Mouse (Mus musculus) embryonic facial prominence, embryonic 15.5 days (tissue): ENCODE data around the gene Slc39a13. TPM values are rescaled to one million over a fixed set of nuclear protein-coding genes. Genes with fewer than 3 reads are reported as not detected.

ENCODE experiments used
- ATAC-seq: fragments of 200-750 bp; cut with Nextera tagmentation; 2 replicates; pipeline ENCODE4 v1.8.0; 2017; ENCODE audit warnings: low read depth, moderate TSS enrichment; ENCODE audit not compliant: insufficient number of reproducible peaks, low FRiP score, low TSS enrichment
- H3K27ac ChIP-seq: fragments of 300-500 bp; sonication (generic); replicated peaks from 2 replicates; pipeline ENCODE4 v1.5.1; 2015; ENCODE audit warnings: mild to moderate bottlenecking, inconsistent platforms
- H3K27me3 ChIP-seq: fragments of 300-500 bp; sonication (generic); 2 replicates; pipeline ENCODE4 v1.6.1; 2015; ENCODE audit warnings: inconsistent platforms
- H3K36me3 ChIP-seq: fragments of 300-500 bp; sonication (generic); 2 replicates; pipeline ENCODE4 v1.6.1; 2015; ENCODE audit warnings: mild to moderate bottlenecking, inconsistent platforms
- H3K4me1 ChIP-seq: fragments of 300-500 bp; sonication (generic); 2 replicates; pipeline ENCODE4 v1.6.1; 2015; ENCODE audit warnings: inconsistent platforms
- H3K4me2 ChIP-seq: fragments of 300-500 bp; sonication (generic); replicated peaks from 2 replicates; pipeline ENCODE4 v1.6.1; 2015; ENCODE audit warnings: mild to moderate bottlenecking, inconsistent platforms
- H3K4me3 ChIP-seq: fragments of 300-500 bp; sonication (generic); replicated peaks from 2 replicates; pipeline ENCODE4 v1.5.1; 2015; ENCODE audit warnings: mild to moderate bottlenecking, inconsistent platforms
- H3K9ac ChIP-seq: fragments of 300-500 bp; sonication (generic); 2 replicates; pipeline ENCODE4 v1.6.1; 2015; ENCODE audit warnings: inconsistent platforms
- H3K9me3 ChIP-seq: fragments of 300-500 bp; sonication (generic); replicated peaks from 2 replicates; pipeline ENCODE4 v1.6.1; 2016; ENCODE audit warnings: inconsistent platforms
- WGBS: fragments of 180-500 bp; shearing (Covaris S2); methylation state at CpG from one replicate; pipeline ENCODE4 v1.1.7; 2015; 5-methylcytosine and 5-hydroxymethylcytosine counted together
- polyA plus RNA-seq: library from polyadenylated mRNA; unstranded; fragments of >200 nt; fragmentation: Nextera tagmentation; extraction: Ambion mirVana; gene quantifications from 2 replicates; pipeline ENCODE4 v1.2.1, GENCODE M21; 2015

The Slc39a13 gene
- polyA plus RNA-seq: 75.8 and 80.0 TPM in 2 replicates

DNA sequence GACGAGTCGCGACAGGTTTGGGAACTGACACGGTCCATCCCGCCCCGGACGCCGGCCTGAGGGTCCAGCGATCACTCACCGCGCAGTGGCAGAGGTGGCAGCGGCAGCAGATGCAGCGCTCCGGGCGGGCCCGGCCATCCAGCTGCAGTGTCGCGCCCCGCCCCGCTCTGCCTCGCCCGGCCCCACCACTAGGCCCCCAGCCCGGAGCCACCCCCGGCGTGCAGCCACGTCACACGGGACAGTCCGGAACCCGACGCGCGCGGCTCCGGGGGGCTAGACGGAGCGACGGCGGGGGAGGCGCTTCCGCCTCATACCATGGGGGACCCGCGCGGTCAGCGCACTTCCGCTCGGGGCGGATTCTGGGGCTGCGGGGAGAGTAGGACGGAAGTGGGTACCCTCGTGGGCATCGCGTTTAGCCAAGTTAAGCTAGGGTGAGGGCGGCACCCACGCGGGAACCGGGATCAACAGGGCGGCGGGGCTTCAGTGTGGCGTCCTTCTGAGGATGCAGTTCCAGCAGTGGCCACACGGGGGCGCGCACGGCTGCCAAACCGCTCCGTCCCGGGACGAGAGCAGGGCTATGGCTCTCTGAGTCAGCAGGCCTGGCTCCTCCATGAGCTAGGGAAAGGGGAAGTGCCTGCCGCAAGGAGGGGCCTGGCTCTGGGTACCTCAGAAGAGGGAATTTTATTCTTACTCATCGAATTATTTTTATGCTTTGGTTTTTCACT is at the start of gene Slc39a13:
Gene Slc39a13, minus strand, starts transcription at position 342 of the 725 bp plus-strand sequence.
- H3K27ac ChIP-seq: peak within 1 kb of the TSS; percentile 88
- peak within 1 kb of the TSS; percentile 69 for H3K9ac ChIP-seq
- 1% methylated on average over 58 of the region's 69 CpGs for WGBS
- H3K4me2 ChIP-seq: peak within 1 kb of the TSS; percentile 74
- peak within 1 kb of the TSS; percentile 70 for H3K4me3 ChIP-seq
- peak; percentile 97 for ATAC-seq
- peaks cover 24% of the 10 kb centered on the region for H3K4me1 ChIP-seq
- peaks cover 14% of the 10 kb centered on the region for H3K36me3 ChIP-seq
- H3K9me3 ChIP-seq: no peaks in the 10 kb centered on the region
- no peaks in the 10 kb centered on the region for H3K27me3 ChIP-seq

DNA sequence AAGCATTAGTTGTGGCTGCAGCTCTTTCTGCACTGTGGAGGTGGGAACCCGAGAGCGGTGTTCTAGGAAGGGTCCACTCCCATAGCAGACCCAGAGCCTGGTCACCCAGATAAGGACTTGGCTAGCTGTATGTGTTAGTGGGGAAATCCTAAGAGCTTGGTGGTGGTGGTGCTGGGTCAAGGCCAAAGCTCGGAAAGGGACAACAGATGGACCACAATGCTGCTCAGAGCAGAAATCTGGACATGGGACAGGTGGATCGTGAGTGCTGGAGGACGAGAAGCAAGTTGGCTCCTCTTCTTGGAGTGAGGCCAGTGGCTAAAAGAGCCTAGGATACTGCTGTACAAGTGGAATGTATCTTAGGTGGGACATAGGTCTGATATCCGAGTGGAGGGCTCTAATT is 49.3 kb upstream of the Slc39a13 start:
- Histone ChIP-seq H3K27me3 (no peaks in the 10 kb centered on the region; the same call in 1 of the 2 replicates), H3K4me3 (no peak overlapping the region), H3K4me1 (peaks cover 12% of the 10 kb centered on the region), H3K4me2 (no peak overlapping the region), H3K36me3 (no peaks in the 10 kb centered on the region), H3K9me3 (no peaks in the 10 kb centered on the region), H3K9ac (no peak overlapping the region), H3K27ac (no peak overlapping the region)
- no peak for ATAC-seq
- WGBS: 85% methylated on average over 6 of the region's 6 CpGs

DNA sequence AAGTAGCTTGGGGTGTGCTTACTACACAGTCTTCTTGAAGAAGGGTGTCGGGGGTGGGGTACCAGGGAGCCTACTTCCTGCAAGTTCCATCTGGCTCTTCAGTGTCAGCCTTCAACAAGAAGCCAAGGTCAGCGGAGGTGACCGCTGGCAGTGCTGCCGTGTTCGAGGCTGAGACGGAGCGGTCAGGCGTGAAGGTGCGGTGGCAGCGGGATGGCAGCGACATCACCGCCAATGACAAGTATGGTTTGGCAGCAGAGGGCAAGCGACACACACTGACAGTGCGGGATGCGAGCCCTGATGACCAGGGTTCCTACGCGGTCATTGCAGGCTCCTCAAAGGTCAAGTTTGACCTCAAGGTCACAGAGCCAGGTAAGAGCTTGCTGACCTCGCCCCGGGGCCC is 48.8 kb upstream of the Slc39a13 start:
- H3K4me3 ChIP-seq: no peak overlapping the region
- H3K27ac ChIP-seq: no peak overlapping the region
- H3K36me3 ChIP-seq: no peaks in the 10 kb centered on the region
- H3K9ac ChIP-seq: no peak overlapping the region
- no peak for ATAC-seq
- WGBS: 90% methylated on average over 19 of the region's 19 CpGs
- no peaks in the 10 kb centered on the region for H3K27me3 ChIP-seq
- no peaks in the 10 kb centered on the region for H3K9me3 ChIP-seq
- peaks cover 12% of the 10 kb centered on the region for H3K4me1 ChIP-seq
- H3K4me2 ChIP-seq: no peak overlapping the region

DNA sequence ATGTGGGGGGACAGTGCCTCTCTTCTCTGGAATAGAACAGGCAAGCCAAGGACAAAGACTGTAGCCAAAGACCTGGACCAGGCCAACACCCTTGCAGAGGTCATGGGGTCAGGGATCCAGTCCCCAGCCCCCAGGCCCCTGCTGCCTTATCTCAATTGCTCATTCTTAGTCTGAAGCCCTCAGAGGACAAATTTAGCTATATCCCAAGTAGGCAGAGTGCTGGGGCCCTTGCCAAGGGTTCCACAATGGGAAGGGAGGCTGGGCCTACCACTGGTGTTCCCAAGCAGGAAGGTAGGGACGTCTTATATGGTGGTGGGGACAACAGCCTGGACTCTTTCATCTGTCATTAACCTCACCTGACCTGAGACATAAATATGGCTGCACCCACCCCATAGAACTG is 48.4 kb upstream of the Slc39a13 start:
- no peaks in the 10 kb centered on the region for H3K9me3 ChIP-seq
- no peaks in the 10 kb centered on the region for H3K36me3 ChIP-seq
- H3K9ac ChIP-seq: no peak overlapping the region
- peaks cover 12% of the 10 kb centered on the region for H3K4me1 ChIP-seq
- H3K4me2 ChIP-seq: no peak overlapping the region
- H3K4me3 ChIP-seq: no peak overlapping the region
- no peak for ATAC-seq
- WGBS: 58% methylated on average over 1 of the region's 1 CpGs
- no peaks in the 10 kb centered on the region for H3K27me3 ChIP-seq
- no peak overlapping the region for H3K27ac ChIP-seq

DNA sequence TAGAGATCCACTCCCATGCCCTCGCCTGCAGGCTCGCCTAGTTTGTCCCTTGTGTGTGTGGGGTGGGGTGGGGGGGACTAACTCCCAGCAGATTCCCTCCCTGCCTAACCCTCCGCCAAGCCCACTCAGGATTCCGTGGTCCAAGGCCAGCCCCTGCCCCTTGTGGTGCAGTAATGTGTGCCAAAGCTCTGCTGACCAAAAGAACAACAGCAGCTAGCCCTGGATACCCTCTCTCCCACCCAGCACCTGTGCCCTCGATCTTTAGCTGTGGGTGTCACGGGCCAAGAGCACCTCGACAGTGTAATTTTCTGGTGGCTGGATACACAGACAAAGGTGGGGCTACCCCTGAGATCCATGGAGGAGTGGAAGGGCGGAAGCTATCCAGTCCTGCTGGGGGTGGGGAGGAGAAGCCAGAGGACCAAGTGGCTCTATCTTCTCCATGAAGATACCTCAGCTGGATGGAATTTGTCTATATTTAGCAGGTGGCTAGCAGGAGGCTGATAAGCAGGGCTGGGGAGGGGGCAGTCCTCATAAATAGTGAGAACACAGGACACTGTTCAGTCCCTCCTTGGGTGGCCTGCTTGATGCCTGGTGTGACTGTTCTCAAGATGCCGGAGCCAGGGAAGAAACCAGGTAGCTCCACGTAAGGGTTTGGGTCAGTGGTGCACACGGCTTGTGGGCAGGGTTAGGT is 47.5 kb upstream of the Slc39a13 start, which contains the start of gene Mybpc3:
Gene Mybpc3, plus strand, starts transcription at position 560 of the 691 bp plus-strand sequence.
- H3K9ac ChIP-seq: no peak within 1 kb of the TSS
- H3K27me3 ChIP-seq: no peaks in the 10 kb centered on the region
- H3K4me3 ChIP-seq: no peak within 1 kb of the TSS
- 80% methylated on average over 11 of the region's 11 CpGs for WGBS
- no peak for ATAC-seq
- no peaks in the 10 kb centered on the region for H3K36me3 ChIP-seq
- H3K9me3 ChIP-seq: no peaks in the 10 kb centered on the region
- H3K4me1 ChIP-seq: peaks cover 12% of the 10 kb centered on the region
- no peak within 1 kb of the TSS for H3K4me2 ChIP-seq
- H3K27ac ChIP-seq: no peak within 1 kb of the TSS

DNA sequence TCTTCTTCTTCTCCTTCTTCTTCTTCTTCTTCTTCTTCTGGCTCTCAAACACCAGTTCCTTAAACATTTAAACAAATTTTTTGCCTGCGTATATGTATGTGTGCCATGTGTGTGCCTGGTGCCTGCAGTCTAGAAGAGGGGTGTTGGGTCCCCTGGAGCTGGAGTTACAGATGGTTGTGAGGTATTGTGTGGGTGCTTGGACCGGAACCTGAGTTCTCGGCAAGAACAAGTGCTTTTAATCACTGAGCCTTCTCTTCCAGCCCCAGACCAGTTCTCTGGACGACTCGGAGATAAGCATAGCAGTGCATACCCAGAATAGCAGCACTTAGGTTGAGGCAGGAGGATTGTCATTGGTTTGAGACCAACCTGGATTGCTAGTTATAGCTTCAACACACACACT is 46.6 kb upstream of the Slc39a13 start:
- H3K9me3 ChIP-seq: no peaks in the 10 kb centered on the region
- H3K4me2 ChIP-seq: no peak overlapping the region
- no peaks in the 10 kb centered on the region for H3K27me3 ChIP-seq
- H3K36me3 ChIP-seq: no peaks in the 10 kb centered on the region
- H3K4me1 ChIP-seq: peaks cover 15% of the 10 kb centered on the region
- no peak for ATAC-seq
- WGBS: 73% methylated on average over 5 of the region's 5 CpGs
- H3K27ac ChIP-seq: no peak overlapping the region
- no peak overlapping the region for H3K4me3 ChIP-seq
- H3K9ac ChIP-seq: no peak overlapping the region

DNA sequence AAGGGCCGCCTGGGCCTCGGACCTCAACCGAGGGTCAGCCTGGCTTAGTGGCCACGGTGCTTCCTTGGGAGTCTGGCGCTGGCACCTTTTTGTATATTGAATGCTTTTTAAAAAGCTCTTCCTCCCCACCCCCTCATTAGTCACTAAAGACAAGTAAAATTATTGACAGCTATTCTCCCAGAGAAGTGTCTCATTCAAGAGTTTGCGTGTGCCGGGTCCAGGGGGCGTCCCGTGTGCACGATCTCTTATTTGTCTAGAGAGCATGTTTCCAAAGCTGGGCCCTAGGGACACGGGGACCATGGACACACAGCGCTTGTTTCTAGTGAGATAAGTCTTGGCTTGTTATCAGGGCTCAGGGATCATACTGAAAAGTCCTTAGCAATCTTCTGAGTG is 45.4 kb upstream of the Slc39a13 start:
- Histone ChIP-seq H3K27me3 (no peaks in the 10 kb centered on the region), H3K27ac (no peak overlapping the region), H3K4me2 (peak overlapping the region; percentile 95), H3K36me3 (no peaks in the 10 kb centered on the region), H3K9me3 (no peaks in the 10 kb centered on the region), H3K4me3 (peak overlapping the region; percentile 52), H3K9ac (peak overlapping the region; percentile 49), H3K4me1 (peaks cover 15% of the 10 kb centered on the region)
- WGBS: 30% methylated on average over 12 of the region's 12 CpGs
- ATAC-seq: no peak

DNA sequence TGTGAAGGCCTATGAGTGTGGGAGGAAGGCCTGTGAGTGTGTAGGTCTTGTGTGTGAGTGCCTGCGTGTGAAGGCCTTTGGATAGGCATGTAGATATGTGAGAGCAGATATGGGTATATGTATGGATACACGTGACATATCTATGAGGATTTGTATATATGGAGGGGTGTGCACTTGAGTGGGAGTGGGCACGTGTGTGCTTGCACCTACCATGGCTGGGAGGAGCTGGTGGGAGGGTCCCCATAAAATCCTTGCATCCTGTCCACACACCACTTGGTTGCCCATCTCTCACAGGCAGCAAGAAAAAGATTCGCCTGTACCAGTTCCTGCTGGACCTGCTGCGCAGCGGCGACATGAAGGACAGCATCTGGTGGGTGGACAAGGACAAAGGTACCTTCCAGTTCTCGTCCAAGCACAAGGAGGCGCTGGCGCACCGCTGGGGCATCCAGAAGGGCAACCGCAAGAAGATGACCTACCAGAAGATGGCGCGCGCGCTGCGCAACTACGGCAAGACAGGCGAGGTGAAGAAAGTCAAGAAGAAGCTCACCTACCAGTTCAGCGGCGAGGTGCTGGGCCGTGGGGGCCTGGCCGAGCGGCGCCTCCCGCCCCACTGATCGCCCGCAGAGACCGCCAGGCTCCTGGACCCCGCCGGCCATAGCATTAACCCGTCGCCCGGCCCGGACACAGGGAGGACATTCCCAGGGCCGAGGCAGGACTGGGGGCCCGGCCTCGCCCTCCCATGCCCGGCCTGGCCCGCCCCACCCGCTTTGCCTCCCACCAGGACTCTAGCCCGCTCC is 44.8 kb upstream of the Slc39a13 start:
- peak; percentile 45 for ATAC-seq
- Histone ChIP-seq H3K27me3 (no peaks in the 10 kb centered on the region), H3K9ac (peak overlapping the region; percentile 49), H3K4me2 (peak overlapping the region; percentile 95), H3K4me3 (peak overlapping the region; percentile 52), H3K9me3 (no peaks in the 10 kb centered on the region), H3K36me3 (no peaks in the 10 kb centered on the region), H3K27ac (no peak overlapping the region), H3K4me1 (peaks cover 15% of the 10 kb centered on the region)
- WGBS: 8% methylated on average over 34 of the region's 42 CpGs

DNA sequence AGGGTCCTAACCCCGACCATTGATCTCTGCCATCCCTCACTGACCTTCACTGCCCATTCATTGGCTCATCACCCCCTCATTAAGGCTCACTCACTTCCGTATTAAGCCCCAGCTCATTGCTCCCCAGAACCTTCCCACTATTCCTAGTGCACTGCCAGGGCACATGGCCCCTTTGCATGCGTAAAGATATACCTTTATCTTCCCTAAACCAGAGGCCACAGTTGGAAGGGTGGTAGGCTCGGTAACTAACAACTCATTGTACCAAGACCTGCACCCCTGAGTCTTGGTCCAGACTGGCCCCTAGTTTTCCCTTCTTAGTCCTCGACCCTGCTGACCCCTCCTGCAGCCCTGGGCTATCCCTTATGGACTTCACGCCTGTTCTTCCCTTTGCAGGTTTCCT is 43.6 kb upstream of the Slc39a13 start:
- 66% methylated on average over 6 of the region's 6 CpGs for WGBS
- Histone ChIP-seq H3K9me3 (no peaks in the 10 kb centered on the region), H3K27me3 (no peaks in the 10 kb centered on the region), H3K27ac (no peak overlapping the region), H3K4me2 (no peak overlapping the region), H3K9ac (no peak overlapping the region), H3K36me3 (no peaks in the 10 kb centered on the region), H3K4me3 (no peak overlapping the region), H3K4me1 (peaks cover 15% of the 10 kb centered on the region)
- ATAC-seq: no peak

DNA sequence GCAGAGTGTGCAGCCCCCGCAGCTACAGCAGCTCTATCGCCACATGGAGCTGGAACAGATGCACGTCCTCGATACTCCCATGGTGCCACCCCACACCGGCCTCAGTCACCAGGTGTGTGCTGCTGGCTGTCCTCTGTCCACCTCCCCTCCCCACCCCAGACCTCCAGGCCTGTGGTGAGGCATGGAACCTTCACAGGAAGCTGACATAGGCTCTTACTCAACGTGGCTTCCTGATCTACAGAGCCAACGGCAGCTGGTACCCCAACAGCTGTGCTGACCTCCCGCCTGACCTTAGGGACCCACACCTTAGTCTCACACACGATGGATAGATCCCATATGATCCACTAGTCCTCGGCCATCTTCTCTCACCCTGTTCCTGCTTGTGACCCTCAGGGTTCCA is 43.1 kb upstream of the Slc39a13 start:
- Histone ChIP-seq H3K4me3 (no peak overlapping the region), H3K9ac (no peak overlapping the region), H3K9me3 (no peaks in the 10 kb centered on the region), H3K4me1 (peaks cover 15% of the 10 kb centered on the region), H3K4me2 (no peak overlapping the region), H3K27ac (no peak overlapping the region), H3K36me3 (no peaks in the 10 kb centered on the region), H3K27me3 (no peaks in the 10 kb centered on the region)
- WGBS: 69% methylated on average over 10 of the region's 10 CpGs
- ATAC-seq: no peak

DNA sequence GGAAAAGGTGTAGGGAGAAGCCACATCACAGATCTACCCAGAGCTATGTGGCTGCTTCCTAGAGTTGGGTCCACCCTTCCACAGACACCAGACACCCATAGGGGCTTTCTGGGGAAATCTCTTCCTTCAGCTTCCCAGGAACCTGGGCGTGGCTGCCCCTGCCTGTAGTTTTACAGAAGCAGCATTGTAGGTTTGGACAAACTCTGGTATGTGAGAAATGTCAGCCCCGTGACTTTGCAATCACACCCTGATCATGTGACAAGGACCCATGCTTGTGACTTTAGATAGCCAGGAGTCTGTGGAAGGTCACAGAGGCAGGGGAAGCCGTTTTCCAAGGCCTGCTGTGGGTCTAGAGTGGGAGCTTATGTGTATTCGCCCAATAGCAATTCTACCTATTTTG is 42.3 kb upstream of the Slc39a13 start:
- no peaks in the 10 kb centered on the region for H3K36me3 ChIP-seq
- WGBS: 39% methylated on average over 4 of the region's 4 CpGs

More for the DNA sequence above, 42.3 kb upstream of the Slc39a13 start:
- no peak overlapping the region for H3K27ac ChIP-seq
- ATAC-seq: no peak
- no peak overlapping the region for H3K4me3 ChIP-seq
- H3K4me2 ChIP-seq: no peak overlapping the region
- no peak overlapping the region for H3K9ac ChIP-seq
- H3K27me3 ChIP-seq: no peaks in the 10 kb centered on the region
- H3K4me1 ChIP-seq: peaks cover 15% of the 10 kb centered on the region
- no peaks in the 10 kb centered on the region for H3K9me3 ChIP-seq
